7 mouse cellular contexts compared by ENCODE assay signal in the genomic region with DNA sequence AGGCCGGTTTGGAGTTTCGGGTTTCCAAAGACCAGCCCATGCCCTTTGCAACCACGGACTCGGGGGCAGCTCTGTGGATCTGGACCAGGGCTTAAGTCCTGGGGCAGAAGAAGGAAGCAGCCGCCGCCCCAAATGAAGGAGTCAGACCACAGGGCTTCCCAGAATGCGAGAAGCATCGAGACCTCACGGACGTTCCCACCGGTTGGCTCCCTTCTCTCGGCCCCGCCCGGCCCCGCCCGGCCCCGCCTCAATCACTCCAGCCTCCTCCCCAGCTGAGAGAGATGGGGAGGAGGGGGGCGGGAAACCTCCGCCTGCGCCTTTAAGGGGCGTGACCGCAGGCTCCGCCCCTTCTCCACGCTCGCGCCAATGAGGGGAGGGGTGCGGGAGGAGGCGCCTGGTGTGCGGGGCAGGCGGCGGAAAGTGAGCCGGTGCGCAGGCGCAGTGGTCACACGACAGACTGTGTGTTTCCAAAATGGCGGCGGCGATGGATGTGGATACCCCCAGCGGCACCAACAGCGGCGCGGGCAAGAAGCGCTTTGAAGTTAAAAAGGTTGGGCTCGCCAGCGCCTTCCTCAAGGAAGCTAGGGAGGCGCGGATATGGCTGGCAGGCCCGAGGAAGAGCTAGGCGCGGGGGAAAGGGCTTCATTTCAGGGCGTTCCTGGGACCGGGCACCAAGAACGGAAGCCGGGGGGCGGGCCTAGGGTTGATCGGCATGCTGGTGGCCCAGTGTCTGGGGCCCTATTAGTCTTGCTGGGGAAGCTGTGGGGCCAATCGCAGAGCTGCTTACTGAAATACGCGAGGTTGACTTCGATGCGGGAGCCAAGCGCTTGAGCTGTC. TPM values are rescaled to one million over a fixed set of nuclear protein-coding genes. Genes with fewer than 3 reads are reported as not detected.
DNase-seq lines count a peak whose midpoint lies in the region; ATAC-seq lines count a peak whose summit lies in the region.

Gene Rbx1, plus strand, starts transcription at position 396 of the 837 bp plus-strand sequence.

- intact Hi-C loops in gastrocnemius, postnatal 36 days (cut with DNase I): loop anchor here (2.0 to 5.0 kb wide), 2 partner anchors 119 to 201 kb away; partner anchors contain the start of gene Ep300
- intact Hi-C loops in left cerebral cortex, postnatal 25 days (cut with DNase I): loop anchor here (1.0 kb wide), 1 partner anchor 119 kb away; the partner anchor contains the start of gene Ep300

- ATAC-seq in intestine, embryonic 15.5 days: peak; percentile 99

- H3K9ac ChIP-seq in intestine, embryonic 15.5 days: peak within 1 kb of the TSS; percentile 75

- H3K27ac ChIP-seq in intestine, embryonic 15.5 days: peak within 1 kb of the TSS; percentile 91
- peak within 1 kb of the TSS; percentile 94 for H3K27ac ChIP-seq in midbrain, embryonic 10.5 days (replicated peaks)

- WGBS in intestine, embryonic 15.5 days: under 1% methylated on average over 62 of the region's 62 CpGs
- WGBS in midbrain, embryonic 10.5 days: under 1% methylated on average over 62 of the region's 62 CpGs

- no peaks in the 10 kb centered on the region for H3K27me3 ChIP-seq in intestine, embryonic 15.5 days (replicated peaks)
- H3K27me3 ChIP-seq in midbrain, embryonic 10.5 days (ENCODE audit: low read depth, poor library complexity, severe bottlenecking): no peaks in the 10 kb centered on the region

- peaks cover 11% of the 10 kb centered on the region for H3K36me3 ChIP-seq in intestine, embryonic 15.5 days
- peaks cover 38% of the 10 kb centered on the region for H3K36me3 ChIP-seq in midbrain, embryonic 10.5 days

- peaks cover 3% of the 10 kb centered on the region; the same call in 1 of the 2 replicates for H3K4me1 ChIP-seq in intestine, embryonic 15.5 days (replicated peaks)
- peaks cover 20% of the 10 kb centered on the region for H3K4me1 ChIP-seq in midbrain, embryonic 10.5 days

- H3K9me3 ChIP-seq in intestine, embryonic 15.5 days: peaks cover 3% of the 10 kb centered on the region; the same call in 1 of the 2 replicates
- peaks cover 16% of the 10 kb centered on the region for H3K9me3 ChIP-seq in midbrain, embryonic 10.5 days (replicated peaks)

- DNase-seq in adrenal gland, adult 18-20 months (ENCODE audit: low spot score in 2 of 2): peak; percentile 98 to 99
- peak; percentile 99 for DNase-seq in embryo, embryonic 11 days
- peak; percentile 99 for DNase-seq in gastrocnemius, postnatal 36 days
- DNase-seq in left cerebral cortex, postnatal 25 days (ENCODE audit: low spot score in 2 of 2): peak; percentile 99
- DNase-seq in midbrain, embryonic 10.5 days (ENCODE audit: low spot score): peak; percentile 99
- DNase-seq in right cerebral cortex, postnatal 4 days: peak; percentile 99

- H3K4me3 ChIP-seq in intestine, embryonic 15.5 days (replicated peaks): peak within 1 kb of the TSS; percentile 65
- H3K4me3 ChIP-seq in midbrain, embryonic 10.5 days: peak within 1 kb of the TSS; percentile 77

- H3K4me2 ChIP-seq in intestine, embryonic 15.5 days (replicated peaks): peak within 1 kb of the TSS; percentile 81

RNA-seq across cellular contexts. Expression of gene Rbx1, which starts in this region (rescaled TPM):
- 100 to 1,000 TPM; 133 to 140 TPM for total RNA-seq in adrenal gland, adult 18-20 months (2021)
- 10 to 100 TPM; 91.0 to 92.4 TPM for total RNA-seq in gastrocnemius, postnatal 36 days (2021)
- 459 and 464 TPM in 2 replicates for polyA plus RNA-seq in intestine, embryonic 15.5 days (2015; fragmentation: Nextera tagmentation; extraction: Ambion mirVana)
- 100 to 1,000 TPM; 132 to 133 TPM for total RNA-seq in left cerebral cortex, postnatal 25 days (2021)
- polyA plus RNA-seq in midbrain, embryonic 10.5 days (2016; fragmentation: Nextera tagmentation; extraction: Ambion mirVana): 631 and 635 TPM in 2 replicates

Comparison
In these comparisons a context has a peak if more than half of its experiments do, and no peak if none do; other contexts are left out.
1. Peak in every context shown above with its lines: DNase-seq, ATAC-seq, H3K4me3 ChIP-seq and H3K27ac ChIP-seq.